10 mouse cellular contexts compared by ENCODE assay signal in genomic region chr2:173578595-173578994, GRCm38 (mm10). TPM values are rescaled to one million over a fixed set of nuclear protein-coding genes. Genes with fewer than 3 reads are reported as not detected.
DNase-seq lines count a peak whose midpoint lies in the region; ATAC-seq and TF ChIP-seq lines count a peak whose summit lies in the region.
"Had no signal": no experiment of that assay in that cellular context is flagged by ENCODE, and none has a peak within 500 bp of the region (broad histone marks: within the 10 kb centered on the region; RNA-seq: fewer than 3 reads in every experiment).

No protein-coding gene starts in this region.

- H3K4me2 ChIP-seq in kidney, embryonic 15.5 days, result peak overlapping the region; percentile 90
- peak overlapping the region; percentile 95 for H3K4me2 ChIP-seq in midbrain, postnatal 0 days (ENCODE audit: low read depth, low read length, poor library complexity, severe bottlenecking)

- DNase-seq in kidney, adult 9 months, result no peak
- no peak for DNase-seq in embryonic facial prominence, embryonic 10.5 days (ENCODE audit: low spot score)
- no peak for DNase-seq in midbrain, postnatal 0 days (ENCODE audit: low spot score)
- no peak for DNase-seq in ovary, postnatal 10 days (ENCODE audit: low spot score)
- DNase-seq in layer of hippocampus, postnatal 14 days (ENCODE audit: low spot score in 2 of 2), result no peak
- DNase-seq in urinary bladder, adult 2 months (ENCODE audit: low spot score), result no peak
- DNase-seq: cerebellum, adult 9-10 months had no signal

- WGBS in kidney, embryonic 15.5 days, result 29% methylated on average over 8 of the region's 8 CpGs
- WGBS in embryonic facial prominence, embryonic 10.5 days, result 33% methylated on average over 8 of the region's 8 CpGs
- 22% methylated on average over 8 of the region's 8 CpGs for WGBS in midbrain, postnatal 0 days

- no peaks in the 10 kb centered on the region for H3K36me3 ChIP-seq in kidney, embryonic 15.5 days
- no peaks in the 10 kb centered on the region for H3K36me3 ChIP-seq in embryonic facial prominence, embryonic 10.5 days (replicated peaks)
- no peaks in the 10 kb centered on the region for H3K36me3 ChIP-seq in midbrain, postnatal 0 days (ENCODE audit: insufficient read depth, low read length)
- H3K36me3 ChIP-seq: G1E had no signal

- no peak for ATAC-seq in kidney, embryonic 15.5 days (replicated peaks; ENCODE audit: low FRiP score)
- ATAC-seq in inflammation-experienced regulatory T-cells, adult 6 months, result peak; percentile 18
- ATAC-seq in midbrain, postnatal 0 days (ENCODE audit: low FRiP score), result no peak

- peak overlapping the region; percentile 48 for H3K4me3 ChIP-seq in kidney, embryonic 15.5 days (replicated peaks)
- peak overlapping the region; percentile 63 for H3K4me3 ChIP-seq in embryonic facial prominence, embryonic 10.5 days
- H3K4me3 ChIP-seq in midbrain, postnatal 0 days (ENCODE audit: low read depth, low read length), result peak overlapping the region; percentile 45; the same call in 1 of the 2 replicates

- TF ChIP-seq CTCF in midbrain, postnatal 0 days (IDR thresholded peaks at IDR 0.05), result no peak

- peaks cover 63% of the 10 kb centered on the region for H3K27me3 ChIP-seq in kidney, embryonic 15.5 days
- H3K27me3 ChIP-seq in embryonic facial prominence, embryonic 10.5 days (replicated peaks; ENCODE audit: low read depth, poor library complexity, severe bottlenecking), result peaks cover 44% of the 10 kb centered on the region
- H3K27me3 ChIP-seq in midbrain, postnatal 0 days (ENCODE audit: insufficient read depth, low read length), result peaks cover 2% of the 10 kb centered on the region

- peaks cover 11% of the 10 kb centered on the region for H3K4me1 ChIP-seq in kidney, embryonic 15.5 days
- peaks cover 12% of the 10 kb centered on the region for H3K4me1 ChIP-seq in embryonic facial prominence, embryonic 10.5 days
- H3K4me1 ChIP-seq in midbrain, postnatal 0 days (ENCODE audit: insufficient read depth, low read length), result no peaks in the 10 kb centered on the region; the same call in 1 of the 2 replicates

- H3K9ac ChIP-seq in kidney, embryonic 15.5 days, result 0 out of 2 replicates have a peak overlapping the region, but pooled peaks have one; percentile 39
- no peak overlapping the region for H3K9ac ChIP-seq in midbrain, postnatal 0 days (replicated peaks; ENCODE audit: low read length, poor library complexity, severe bottlenecking)

- H3K27ac ChIP-seq in kidney, embryonic 15.5 days, result no peak overlapping the region
- no peak overlapping the region; the same call in 1 of the 2 replicates for H3K27ac ChIP-seq in embryonic facial prominence, embryonic 10.5 days (replicated peaks)
- no peak overlapping the region for H3K27ac ChIP-seq in midbrain, postnatal 0 days (ENCODE audit: low read depth, low read length)

- no peaks in the 10 kb centered on the region for H3K9me3 ChIP-seq in kidney, embryonic 15.5 days (replicated peaks)
- no peaks in the 10 kb centered on the region for H3K9me3 ChIP-seq in embryonic facial prominence, embryonic 10.5 days
- H3K9me3 ChIP-seq in midbrain, postnatal 0 days (ENCODE audit: low read length), result no peaks in the 10 kb centered on the region

RNA-seq across cellular contexts. Expression of gene Ankrd60, which starts 0.4 kb away (rescaled TPM):
- polyA plus RNA-seq in kidney, embryonic 15.5 days (2015; fragmentation: Nextera tagmentation; extraction: Ambion mirVana), result not detected in 2 replicates
- polyA plus RNA-seq in embryonic facial prominence, embryonic 10.5 days (2016; fragmentation: Nextera tagmentation; extraction: Ambion mirVana), result not detected in 2 replicates
- polyA plus RNA-seq in inflammation-experienced regulatory T-cells, adult 6 months (2017; shearing (Covaris generic)), result not detected
- total RNA-seq in midbrain, postnatal 0 days (2014; rRNA removed), result not detected in 2 replicates
- polyA plus RNA-seq in midbrain, postnatal 0 days (2015; fragmentation: Nextera tagmentation; extraction: Ambion mirVana), result not detected in 2 replicates
- total RNA-seq in layer of hippocampus, postnatal 14 days (2021), result not detected
- not detected in 2 replicates for polyA plus RNA-seq in urinary bladder, adult 2 months (2012; rRNA removed)
- total RNA-seq: G1E had no signal
- polyA plus RNA-seq: G1E had no signal

RNA-seq across cellular contexts. Expression of gene 1700021F07Rik, which starts 56.2 kb away (rescaled TPM):
- not detected in 2 replicates for polyA plus RNA-seq in kidney, embryonic 15.5 days (2015; fragmentation: Nextera tagmentation; extraction: Ambion mirVana)
- polyA plus RNA-seq in embryonic facial prominence, embryonic 10.5 days (2016; fragmentation: Nextera tagmentation; extraction: Ambion mirVana), result not detected in 2 replicates
- polyA plus RNA-seq in inflammation-experienced regulatory T-cells, adult 6 months (2017; shearing (Covaris generic)), result not detected
- total RNA-seq in midbrain, postnatal 0 days (2014; rRNA removed), result not detected in 2 replicates
- not detected in 2 replicates for polyA plus RNA-seq in midbrain, postnatal 0 days (2015; fragmentation: Nextera tagmentation; extraction: Ambion mirVana)
- not detected for total RNA-seq in layer of hippocampus, postnatal 14 days (2021)
- polyA plus RNA-seq in urinary bladder, adult 2 months (2012; rRNA removed), result not detected in 2 replicates
- total RNA-seq: G1E had no signal
- polyA plus RNA-seq: G1E had no signal
